38 mouse cellular contexts compared by ENCODE assay signal in the genomic region with DNA sequence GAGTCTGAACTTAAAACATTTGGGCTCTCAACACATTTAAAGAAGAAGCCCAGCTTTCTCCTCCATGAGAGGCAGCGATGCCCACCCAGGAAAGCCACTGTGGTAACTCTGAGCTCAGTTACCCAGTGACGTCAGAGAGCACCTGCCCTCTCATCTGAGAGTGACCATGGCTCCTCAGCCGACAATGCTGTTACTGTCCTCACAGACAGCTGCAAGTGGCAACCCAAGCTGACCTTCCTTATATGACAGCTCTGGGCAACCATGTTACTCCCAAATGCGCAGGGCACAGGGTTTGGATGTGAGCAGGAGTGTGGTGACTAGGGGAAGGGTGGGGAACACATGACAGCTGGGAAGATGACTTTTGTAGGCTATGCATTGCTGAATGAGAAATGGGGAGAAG. TPM values are rescaled to one million over a fixed set of nuclear protein-coding genes. Genes with fewer than 3 reads are reported as not detected.
"Had no signal": no experiment of that assay in that cellular context is flagged by ENCODE, and none has a peak within 500 bp of the region (broad histone marks: within the 10 kb centered on the region; RNA-seq: fewer than 3 reads in every experiment).

No protein-coding gene starts in this region.

- H3K27ac ChIP-seq: limb, embryonic 10.5 days; limb, embryonic 12.5 days; limb, embryonic 13.5 days; limb, embryonic 15.5 days; liver, embryonic 12.5 days; liver, embryonic 13.5 days; liver, embryonic 14.5 days; liver, embryonic 15.5 days; lung, embryonic 15.5 days; macrophage; midbrain, embryonic 10.5 days; midbrain, embryonic 12.5 days; midbrain, embryonic 13.5 days; midbrain, embryonic 15.5 days; neural tube, embryonic 12.5 days had no signal

- H3K4me2 ChIP-seq: limb, embryonic 12.5 days; limb, embryonic 13.5 days; limb, embryonic 15.5 days; liver, embryonic 11.5 days; liver, embryonic 12.5 days; liver, embryonic 13.5 days; liver, embryonic 15.5 days; lung, embryonic 14.5 days; lung, embryonic 15.5 days; midbrain, embryonic 11.5 days; midbrain, embryonic 12.5 days; midbrain, embryonic 13.5 days; midbrain, embryonic 15.5 days; neural tube, embryonic 12.5 days had no signal

- H3K4me3 ChIP-seq: limb, embryonic 10.5 days; limb, embryonic 12.5 days; limb, embryonic 13.5 days; limb, embryonic 15.5 days; liver, embryonic 12.5 days; liver, embryonic 13.5 days; liver, embryonic 15.5 days; lung, embryonic 15.5 days; megakaryocyte, embryonic 14.5 days; midbrain, embryonic 10.5 days; midbrain, embryonic 12.5 days; midbrain, embryonic 13.5 days; midbrain, embryonic 15.5 days; neural tube, embryonic 12.5 days had no signal

- H3K9me3 ChIP-seq: limb, embryonic 10.5 days; limb, embryonic 12.5 days; limb, embryonic 13.5 days; limb, embryonic 15.5 days; liver, embryonic 12.5 days; liver, embryonic 13.5 days; liver, embryonic 15.5 days; lung, embryonic 15.5 days; megakaryocyte, embryonic 14.5 days; midbrain, embryonic 10.5 days; midbrain, embryonic 12.5 days; midbrain, embryonic 13.5 days; midbrain, embryonic 15.5 days; neural tube, embryonic 12.5 days had no signal

- DNase-seq: left cerebral cortex, postnatal 4 days; liver; liver, embryonic 13.5 days; liver, postnatal 0 days; lung, adult 18-20 months; lung, adult 2 months; lung, embryonic 14.5 days; lung, postnatal 10 days; lung, postnatal 14 days; lung, postnatal 36 days; lung, postnatal 4 days; midbrain, embryonic 14.5 days had no signal

- ATAC-seq: liver, embryonic 12.5 days; liver, postnatal 0 days; lung, postnatal 0 days; midbrain, embryonic 13.5 days; midbrain, embryonic 15.5 days; midbrain, embryonic 16.5 days had no signal

- H3K27me3 ChIP-seq: limb, embryonic 12.5 days; limb, embryonic 13.5 days; limb, embryonic 15.5 days; liver, embryonic 12.5 days; liver, embryonic 13.5 days; liver, embryonic 15.5 days; lung, embryonic 15.5 days; megakaryocyte, embryonic 14.5 days; midbrain, embryonic 12.5 days; midbrain, embryonic 13.5 days; midbrain, embryonic 15.5 days; neural tube, embryonic 12.5 days had no signal

- H3K36me3 ChIP-seq: limb, embryonic 10.5 days; limb, embryonic 12.5 days; limb, embryonic 13.5 days; limb, embryonic 15.5 days; liver, embryonic 15.5 days; lung, embryonic 15.5 days; midbrain, embryonic 10.5 days; midbrain, embryonic 12.5 days; midbrain, embryonic 13.5 days; midbrain, embryonic 15.5 days; neural tube, embryonic 12.5 days had no signal

- H3K4me1 ChIP-seq: limb, embryonic 10.5 days; limb, embryonic 12.5 days; limb, embryonic 13.5 days; limb, embryonic 15.5 days; liver, embryonic 12.5 days; lung, embryonic 15.5 days; midbrain, embryonic 10.5 days; midbrain, embryonic 12.5 days; midbrain, embryonic 13.5 days; midbrain, embryonic 15.5 days; neural tube, embryonic 12.5 days had no signal

- H3K9ac ChIP-seq: limb, embryonic 12.5 days; limb, embryonic 13.5 days; limb, embryonic 15.5 days; liver, embryonic 12.5 days; liver, embryonic 13.5 days; liver, embryonic 14.5 days; liver, embryonic 15.5 days; liver, postnatal 0 days; lung, embryonic 14.5 days; lung, embryonic 15.5 days; midbrain, embryonic 12.5 days; midbrain, embryonic 13.5 days; midbrain, embryonic 15.5 days; neural tube, embryonic 12.5 days had no signal

RNA-seq across cellular contexts. Expression of a gene that starts 52.7 kb away (rescaled TPM):
- total RNA-seq: liver, adult 2 months; megakaryocyte progenitor cell, adult 5-6 weeks; megakaryocyte, adult 5-6 weeks; megakaryocyte-erythroid progenitor cell, adult 5-6 weeks; midbrain, postnatal 0 days had no signal
- polyA plus RNA-seq: limb, embryonic 11.5 days; liver, adult 2 months; liver, embryonic 16.5 days; lung, adult 2 months; midbrain, embryonic 11.5 days; midbrain, embryonic 15.5 days had no signal
